Mouse (Mus musculus) embryonic stem cell, embryonic (primary cell): ENCODE data around the gene Spink8.

Experiments used
- CTCF ChIA-PET, 4 experiments: fragments of 300-600 bp in 2 of 4; fragments of 350-600 bp in 2 of 4; sonication (Branson Sonifier 250); formaldehyde crosslinking; loops; one replicate each; lab custom pipeline; 2022; ENCODE audit warnings: inconsistent platforms in 2 of 4; lab: Charles Lee
- POLR2A ChIA-PET, 4 experiments: fragments of 300-600 bp in 2 of 4; fragments of 350-600 bp in 2 of 4; sonication (Branson Sonifier 250); formaldehyde crosslinking; loops; one replicate each; lab custom pipeline; 2022; ENCODE audit warnings: antibody characterized with exemption in 4 of 4, inconsistent platforms in 1 of 4; lab: Charles Lee

Spink8 gene

DNA sequence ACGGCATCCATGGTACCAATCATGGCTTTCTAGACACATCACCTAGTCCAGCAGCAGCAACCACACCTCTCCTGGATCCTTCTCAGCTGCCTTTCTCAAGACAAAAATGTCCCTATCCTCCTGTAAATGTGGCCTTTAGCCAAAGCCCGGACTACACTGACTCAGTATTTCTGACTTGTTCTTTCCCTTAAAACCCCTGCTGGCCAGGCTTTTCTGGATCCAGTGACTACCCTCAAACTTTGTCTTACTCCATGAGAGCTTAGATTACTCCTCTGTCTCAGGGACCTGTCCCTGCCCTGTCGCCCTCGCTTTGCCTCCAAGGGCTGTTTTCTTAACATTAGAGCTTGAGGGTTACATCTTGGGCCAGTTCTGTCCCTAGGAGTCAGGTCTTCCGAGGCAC lies 38.0 kb downstream of the Spink8 start:
- CTCF ChIA-PET, result interaction anchor here in 3 of 4 experiments (0.6 to 2.6 kb wide), 4 partner anchors 12 to 673 kb away, joined by 3 to 7 read pairs (median 4); no protein-coding TSS in a partner anchor
- POLR2A ChIA-PET, result interaction anchor here in 3 of 4 experiments (0.6 to 1.6 kb wide), 4 partner anchors 10 to 529 kb away, joined by 3 to 4 read pairs (median 3); no protein-coding TSS in a partner anchor

DNA sequence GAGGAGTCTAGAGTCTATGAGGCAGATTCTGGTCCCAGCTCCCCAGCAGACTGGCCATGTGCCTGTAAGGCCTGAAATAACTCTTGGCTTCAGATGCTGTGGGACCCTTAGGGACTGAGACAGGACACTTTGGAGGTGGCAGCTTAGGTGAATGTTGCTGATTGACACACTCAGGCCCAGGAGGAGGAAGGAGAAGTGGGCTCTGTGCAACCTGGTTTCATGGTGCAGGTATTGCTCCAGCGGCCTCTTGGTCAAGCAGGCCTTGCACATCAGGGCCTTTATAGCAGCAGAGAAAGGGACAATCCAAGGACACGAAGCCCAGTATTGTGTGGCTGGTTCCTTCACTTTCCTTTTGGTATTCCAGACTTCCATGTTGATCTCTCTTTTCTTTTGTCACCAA lies 42.3 kb downstream of the Spink8 start:
- ChIA-PET CTCF (interaction anchor here in 2 of 4 experiments (1.0 to 1.3 kb wide), 2 partner anchors 8 kb away, joined by 4 to 6 read pairs; no protein-coding TSS in a partner anchor), POLR2A (no interaction called here)

DNA sequence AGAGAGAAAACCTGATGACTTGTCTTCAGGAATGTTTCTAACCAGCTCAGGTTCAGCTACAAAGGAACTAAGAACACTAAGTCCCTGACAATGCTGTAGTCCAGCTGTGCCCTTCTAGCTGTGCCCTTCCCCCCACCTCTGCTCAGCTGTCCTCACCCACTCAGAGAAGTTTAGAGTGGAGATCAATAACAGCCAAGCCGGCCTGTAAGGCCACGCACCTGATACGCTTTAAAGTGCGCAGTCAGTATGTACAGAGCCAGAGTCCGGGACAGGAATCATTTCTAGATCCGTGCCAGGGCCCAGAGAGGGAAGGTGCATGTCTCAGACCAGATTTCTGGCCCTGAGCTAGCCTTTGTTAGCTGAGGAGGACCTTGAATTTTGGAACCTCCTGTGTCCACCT lies 43.9 kb downstream of the Spink8 start:
- POLR2A ChIA-PET, result interaction anchor here in 3 of 4 experiments (0.6 to 1.7 kb wide), 5 partner anchors 19 to 810 kb away, joined by 4 to 7 read pairs (median 5); partner anchors contain the start of genes Cdc25a (in 1 of the 3) and Nme6 (in 1 of the 3)
- CTCF ChIA-PET, result interaction anchor here in 2 of 4 experiments (0.6 kb wide), 2 partner anchors 36 to 1024 kb away, joined by 3 to 4 read pairs; partner anchors contain the start of genes Als2cl (in 1 of the 2) and Tmie (in 1 of the 2)

DNA sequence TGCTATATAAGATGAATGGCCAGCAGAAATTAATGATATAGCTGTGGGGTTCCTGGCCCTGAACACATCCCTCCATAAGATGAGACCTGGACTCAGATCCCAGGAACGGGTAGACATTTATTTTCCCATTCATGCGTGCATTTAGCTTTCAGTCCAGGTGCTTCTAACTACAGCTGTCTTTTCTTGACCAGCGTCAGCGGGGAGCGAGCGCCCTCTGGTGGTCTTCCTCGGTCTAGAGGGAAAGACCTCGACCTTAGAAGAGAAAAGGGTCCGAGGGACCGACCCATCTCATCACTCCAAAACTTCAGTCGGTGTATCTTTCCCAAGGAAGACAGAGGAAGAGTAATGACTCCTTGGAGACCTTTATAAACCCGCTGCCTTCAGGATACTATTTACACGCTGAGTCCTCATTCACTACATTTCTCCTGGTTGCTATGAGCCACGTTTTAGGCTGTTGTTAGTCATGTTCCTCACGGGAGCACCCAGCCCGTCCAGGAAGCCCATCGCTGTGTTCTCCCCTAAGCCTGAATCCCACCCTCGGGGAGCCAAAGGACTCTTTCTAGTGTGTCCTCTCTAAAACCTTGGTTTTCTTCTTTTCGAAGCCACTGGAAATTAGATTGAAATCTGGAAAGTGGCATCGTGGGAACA lies 50.4 kb downstream of the Spink8 start:
- CTCF ChIA-PET, result interaction anchor here (0.5 to 2.0 kb wide), 50 partner anchors 9 to 1094 kb away, joined by 3 to 29 read pairs (median 4); partner anchors contain the start of genes Nme6 (in 3 of the 4), Camp (in 2 of the 4), Atrip (in 1 of the 4) and Cdc25a (in 1 of the 4)
- POLR2A ChIA-PET, result interaction anchor here in 3 of 4 experiments (0.5 to 3.2 kb wide), 7 partner anchors 9 to 238 kb away, joined by 3 to 29 read pairs (median 5); partner anchors contain the start of genes Cdc25a (in 1 of the 3) and Nme6 (in 1 of the 3)

DNA sequence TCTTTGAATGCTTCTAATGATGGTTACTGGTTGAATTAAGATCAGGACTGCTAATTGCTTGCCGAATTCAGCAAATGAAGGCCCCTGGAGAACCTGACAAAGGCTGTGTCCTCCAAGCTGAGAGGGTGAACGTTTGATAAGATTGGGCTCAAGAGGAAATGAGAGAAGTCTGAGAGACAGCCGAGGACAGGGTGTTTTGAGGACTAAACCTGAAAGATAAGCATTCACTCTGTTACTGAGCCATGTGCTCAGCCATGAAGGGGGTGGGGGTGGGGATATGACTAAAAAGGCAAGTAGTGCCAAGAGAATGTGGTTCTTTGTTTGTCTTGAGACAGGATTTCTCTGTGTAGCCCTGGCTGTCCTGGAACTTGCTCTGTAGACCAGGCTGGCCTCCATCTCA lies 51.0 kb downstream of the Spink8 start:
- ChIA-PET CTCF (interaction anchor here in 2 of 4 experiments (0.6 to 1.3 kb wide), 2 partner anchors 12 to 40 kb away, joined by 4 read pairs; partner anchors contain the start of gene Cdc25a (in 1 of the 2)), POLR2A (interaction anchor here in 1 of 4 experiments (0.9 to 1.2 kb wide), 2 partner anchors 35 to 36 kb away, joined by 3 read pairs; no protein-coding TSS in a partner anchor)

DNA sequence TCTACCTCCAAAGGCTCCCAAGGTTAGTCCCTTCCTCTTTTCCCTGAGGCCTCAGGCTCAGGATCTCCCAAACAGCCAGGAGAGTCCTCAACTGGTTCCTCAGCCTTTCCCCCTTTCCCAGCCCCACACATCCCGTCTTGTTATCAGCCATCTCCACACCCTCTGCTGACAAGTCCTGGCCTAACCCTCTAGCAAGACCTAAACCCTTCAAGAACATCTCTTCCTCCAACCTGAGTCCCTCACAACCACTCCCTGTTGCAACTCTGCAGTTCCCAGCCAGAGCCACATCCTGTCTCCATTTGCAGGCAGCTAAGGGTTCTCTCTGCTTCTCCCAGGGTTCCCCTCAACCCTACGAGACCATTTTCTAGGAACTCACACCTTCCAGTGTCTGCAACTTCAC lies 54.1 kb downstream of the Spink8 start:
- CTCF ChIA-PET, result interaction anchor here in 2 of 4 experiments (0.7 to 1.2 kb wide), 2 partner anchors 34 to 1582 kb away, joined by 3 read pairs; partner anchors contain the start of gene Nme6 (in 1 of the 2)
- POLR2A ChIA-PET, result interaction anchor here in 1 of 4 experiments (1.2 kb wide), 1 partner anchor 34 kb away, joined by 6 read pairs; the partner anchor contains the start of gene Nme6

DNA sequence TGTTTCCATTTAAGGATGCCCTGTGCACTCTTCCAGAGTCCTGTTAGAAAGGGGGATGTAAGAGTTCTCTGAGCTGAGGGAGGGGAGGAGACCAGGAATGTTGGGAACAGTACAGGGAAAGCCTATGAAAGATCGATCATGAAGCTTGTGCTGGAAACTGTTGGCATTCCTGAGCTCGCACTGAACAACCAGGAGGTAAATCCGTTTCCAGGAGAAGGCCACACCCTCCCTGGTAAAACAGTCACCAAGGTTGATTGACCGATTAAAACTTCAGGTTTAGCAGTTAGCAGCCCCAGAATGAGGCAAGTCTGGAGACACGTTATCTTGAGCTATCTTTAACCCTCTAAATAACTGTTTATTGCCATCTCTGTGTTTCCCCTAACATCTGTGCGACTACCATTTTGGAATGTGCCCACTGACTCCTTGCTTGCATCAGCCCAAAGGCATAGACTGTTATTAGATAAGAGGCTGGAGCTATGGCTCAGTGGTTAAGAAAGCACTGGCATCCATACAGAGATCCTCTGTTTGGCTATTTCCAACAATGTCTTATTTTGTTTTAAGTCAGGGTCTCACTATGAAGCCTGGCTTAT lies 59.0 kb downstream of the Spink8 start:
- POLR2A ChIA-PET, result interaction anchor here (0.6 to 5.0 kb wide), 25 partner anchors 10 to 1081 kb away, joined by 3 to 29 read pairs (median 4); partner anchors contain the start of genes Nme6 (in 2 of the 4) and Pfkfb4 (in 2 of the 4)
- CTCF ChIA-PET, result interaction anchor here in 3 of 4 experiments (0.6 to 2.8 kb wide), 6 partner anchors 9 to 1177 kb away, joined by 3 to 13 read pairs (median 4); no protein-coding TSS in a partner anchor

DNA sequence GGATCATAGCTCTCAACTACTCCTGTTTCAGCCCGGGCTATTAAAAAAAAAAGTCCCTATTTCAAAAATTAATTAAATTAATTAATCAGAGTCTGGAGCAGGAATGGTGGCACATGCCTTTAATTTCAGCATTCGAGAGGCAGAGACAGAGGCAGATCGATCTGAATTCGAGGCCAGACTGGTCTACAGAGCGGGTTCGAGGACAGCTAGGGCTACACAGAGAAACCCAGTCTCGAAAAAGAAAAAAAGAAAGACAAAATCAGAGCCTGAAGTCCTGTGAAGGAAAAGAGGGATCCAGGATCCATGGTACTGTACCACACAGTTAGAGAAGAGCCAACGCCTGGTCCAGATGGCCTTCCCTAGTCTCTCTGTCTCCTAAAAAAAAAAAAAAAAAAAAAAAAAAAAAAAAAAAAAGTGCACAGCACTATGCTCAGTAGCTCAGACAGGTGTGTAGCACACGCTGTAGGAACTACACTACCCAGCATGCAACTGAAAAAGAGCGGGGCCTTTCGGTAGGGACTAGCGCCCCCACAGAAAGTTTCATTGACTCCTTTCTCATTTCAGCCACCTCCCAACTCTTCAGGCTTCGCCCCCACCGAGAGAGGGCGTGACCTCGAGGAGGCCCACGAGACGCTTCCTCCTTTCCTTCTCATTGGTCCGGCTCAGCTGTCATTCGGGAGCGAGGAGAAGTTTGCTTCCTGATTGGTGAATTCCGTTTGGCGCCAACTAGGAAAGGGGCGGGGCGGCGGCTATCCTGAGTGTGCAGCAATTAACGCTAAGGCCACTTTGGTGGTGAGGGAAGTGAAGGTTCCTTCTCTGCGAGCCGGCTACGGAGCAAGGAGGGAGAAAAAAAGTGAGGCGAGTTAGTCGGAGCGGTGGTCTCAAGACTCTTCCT lies 63.0 kb downstream of the Spink8 start, which contains the start of gene Cdc25a:
Gene Cdc25a (plus strand): TSS at position 783 of the 895 bp plus-strand sequence.
- CTCF ChIA-PET, result interaction anchor here (0.5 to 1.6 kb wide), 24 partner anchors 9 to 911 kb away, joined by 3 to 13 read pairs (median 4); partner anchors contain the start of gene Nme6 (in 1 of the 4)
- POLR2A ChIA-PET, result interaction anchor here (0.6 to 10.0 kb wide), 52 partner anchors 8 to 1601 kb away, joined by 3 to 161 read pairs (median 4); partner anchors contain the start of genes Dhx30 (in 1 of the 4), Map4 (in 1 of the 4), Nme6 (in 1 of the 4) and Smarcc1 (in 1 of the 4)

DNA sequence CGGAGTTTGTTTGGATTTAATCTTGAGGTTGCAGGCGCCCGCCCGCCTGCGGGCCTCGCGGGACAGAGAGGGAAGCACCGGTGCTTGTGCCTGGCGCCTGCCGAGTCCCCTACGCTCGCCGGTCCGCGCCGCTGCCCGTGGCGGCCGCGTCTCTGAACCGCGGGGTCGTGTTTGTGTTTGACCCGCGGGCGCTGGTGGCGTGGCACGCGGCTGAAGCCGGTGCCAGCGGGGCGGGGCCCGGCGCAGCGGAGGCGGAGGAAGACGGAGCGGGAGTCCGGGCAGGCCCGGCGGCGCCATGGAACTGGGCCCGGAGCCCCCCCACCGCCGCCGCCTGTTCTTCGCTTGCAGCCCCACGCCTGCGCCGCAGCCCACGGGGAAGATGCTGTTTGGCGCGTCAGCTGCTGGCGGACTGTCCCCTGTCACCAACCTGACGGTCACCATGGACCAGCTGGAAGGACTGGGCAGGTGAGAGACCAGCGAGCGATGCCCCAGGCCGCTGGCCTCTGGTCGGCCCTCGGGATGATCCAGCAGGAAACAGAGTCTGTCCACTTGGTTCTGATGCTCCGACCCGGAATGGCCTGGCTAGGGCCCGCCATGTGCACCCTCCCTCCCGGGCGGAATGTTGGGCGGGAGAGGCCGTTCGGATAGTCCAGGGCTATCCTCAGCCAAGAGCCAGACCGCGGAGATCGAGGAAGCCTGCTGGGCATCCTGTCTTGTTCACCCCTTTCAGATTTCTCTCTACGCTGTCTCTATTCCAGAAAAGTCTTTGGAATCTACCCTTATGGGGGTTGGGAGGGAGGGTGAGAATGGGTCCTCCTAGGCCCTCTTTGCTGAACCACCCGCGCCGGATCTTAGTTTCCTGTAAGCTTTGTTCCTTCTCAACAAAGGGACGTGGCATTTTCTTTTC lies 63.9 kb downstream of the Spink8 start:
- CTCF ChIA-PET, result interaction anchor here in 3 of 4 experiments (0.6 to 1.6 kb wide), 16 partner anchors 8 to 911 kb away, joined by 3 to 13 read pairs (median 4); no protein-coding TSS in a partner anchor

More for the DNA sequence above, 63.9 kb downstream of the Spink8 start:
- POLR2A ChIA-PET, result interaction anchor here (0.6 to 10.0 kb wide), 44 partner anchors 9 to 1600 kb away, joined by 3 to 161 read pairs (median 4); partner anchors contain the start of genes Dhx30 (in 1 of the 4), Map4 (in 1 of the 4), Nme6 (in 1 of the 4) and Smarcc1 (in 1 of the 4)
